Mouse (Mus musculus): ENCODE results near the gene Tgfbr2. TPM values are rescaled to one million over a fixed set of nuclear protein-coding genes. Genes with fewer than 3 reads are reported as not detected.

The Tgfbr2 gene
- polyA plus RNA-seq, 1 experiment from 2014 or later: 8.5 TPM

- Histone ChIP-seq H3K9me3 (no peaks in the 10 kb centered on the region), H3K4me3 (no peak overlapping the region), H3K36me3 (replicated peaks) (no peaks in the 10 kb centered on the region), H3K4me1 (peaks cover 4% of the 10 kb centered on the region; the same call in 1 of the 2 replicates), H3K27ac (no peak overlapping the region), H3K4me2 (no peak overlapping the region), H3K27me3 (replicated peaks) (no peaks in the 10 kb centered on the region), H3K9ac (no peak overlapping the region)
- ATAC-seq (replicated peaks): no peak
- 95% methylated on average over 6 of the region's 6 CpGs for WGBS
These were observed 34.7 kb downstream of the Tgfbr2 start for GRCm38 (mm10) chr9:116140422-116140821.

- no peak for ATAC-seq (replicated peaks)
- H3K36me3 ChIP-seq (replicated peaks): no peaks in the 10 kb centered on the region
- no peak overlapping the region for H3K9ac ChIP-seq
- H3K4me1 ChIP-seq: peaks cover 2% of the 10 kb centered on the region; the same call in 1 of the 2 replicates
- no peak overlapping the region for H3K4me3 ChIP-seq
- H3K27ac ChIP-seq: no peak overlapping the region
- H3K27me3 ChIP-seq (replicated peaks): no peaks in the 10 kb centered on the region
- H3K4me2 ChIP-seq: no peak overlapping the region
- 75% methylated on average over 7 of the region's 7 CpGs for WGBS
- H3K9me3 ChIP-seq: no peaks in the 10 kb centered on the region
These were observed 35.6 kb downstream of the Tgfbr2 start for GRCm38 (mm10) chr9:116139549-116139948.

- no peaks in the 10 kb centered on the region for H3K36me3 ChIP-seq (replicated peaks)
- no peak for ATAC-seq (replicated peaks)
- no peak overlapping the region for H3K4me3 ChIP-seq
- WGBS: 49% methylated on average over 11 of the region's 11 CpGs
- H3K4me2 ChIP-seq: no peak overlapping the region
- H3K27ac ChIP-seq: no peak overlapping the region
- H3K9me3 ChIP-seq: no peaks in the 10 kb centered on the region
- no peak overlapping the region for H3K9ac ChIP-seq
- no peaks in the 10 kb centered on the region; the same call in 1 of the 2 replicates for H3K4me1 ChIP-seq
- H3K27me3 ChIP-seq (replicated peaks): no peaks in the 10 kb centered on the region
These were observed 36.5 kb downstream of the Tgfbr2 start for GRCm38 (mm10) chr9:116138595-116139134.

- no peak overlapping the region for H3K9ac ChIP-seq
- no peaks in the 10 kb centered on the region for H3K9me3 ChIP-seq
- H3K4me2 ChIP-seq: no peak overlapping the region
- H3K4me3 ChIP-seq: no peak overlapping the region
- 86% methylated on average over 3 of the region's 3 CpGs for WGBS
- no peaks in the 10 kb centered on the region; the same call in 1 of the 2 replicates for H3K4me1 ChIP-seq
- no peaks in the 10 kb centered on the region for H3K36me3 ChIP-seq (replicated peaks)
- H3K27me3 ChIP-seq (replicated peaks): no peaks in the 10 kb centered on the region
- H3K27ac ChIP-seq: no peak overlapping the region
- no peak for ATAC-seq (replicated peaks)
These were observed 37.5 kb downstream of the Tgfbr2 start for GRCm38 (mm10) chr9:116137645-116138044.

GRCm38 (mm10) chr9:116136811-116137210, 38.3 kb downstream of the Tgfbr2 start:
- no peaks in the 10 kb centered on the region for H3K9me3 ChIP-seq
- H3K4me1 ChIP-seq: no peaks in the 10 kb centered on the region; the same call in 1 of the 2 replicates
- H3K4me3 ChIP-seq: no peak overlapping the region
- H3K36me3 ChIP-seq (replicated peaks): no peaks in the 10 kb centered on the region
- 72% methylated on average over 5 of the region's 5 CpGs for WGBS
- H3K9ac ChIP-seq: no peak overlapping the region
- H3K27ac ChIP-seq: no peak overlapping the region
- no peak overlapping the region for H3K4me2 ChIP-seq
- no peaks in the 10 kb centered on the region for H3K27me3 ChIP-seq (replicated peaks)
- no peak for ATAC-seq (replicated peaks)

- Histone ChIP-seq H3K9me3 (no peaks in the 10 kb centered on the region), H3K9ac (no peak overlapping the region), H3K36me3 (replicated peaks) (no peaks in the 10 kb centered on the region), H3K4me2 (no peak overlapping the region), H3K27me3 (replicated peaks) (no peaks in the 10 kb centered on the region), H3K4me1 (no peaks in the 10 kb centered on the region; the same call in 1 of the 2 replicates), H3K4me3 (no peak overlapping the region), H3K27ac (no peak overlapping the region)
- WGBS: 71% methylated on average over 6 of the region's 6 CpGs
- no peak for ATAC-seq (replicated peaks)
These were observed 39.0 kb downstream of the Tgfbr2 start for GRCm38 (mm10) chr9:116136146-116136545.

- Histone ChIP-seq H3K4me3 (no peak overlapping the region), H3K36me3 (replicated peaks) (no peaks in the 10 kb centered on the region), H3K27ac (no peak overlapping the region), H3K4me2 (no peak overlapping the region), H3K27me3 (replicated peaks) (no peaks in the 10 kb centered on the region), H3K4me1 (no peaks in the 10 kb centered on the region; the same call in 1 of the 2 replicates), H3K9ac (no peak overlapping the region), H3K9me3 (no peaks in the 10 kb centered on the region)
- ATAC-seq (replicated peaks): no peak
- 89% methylated on average over 2 of the region's 2 CpGs for WGBS
These were observed 40.7 kb downstream of the Tgfbr2 start for GRCm38 (mm10) chr9:116134488-116134887.

GRCm38 (mm10) chr9:116133312-116133980, 41.7 kb downstream of the Tgfbr2 start:
- Histone ChIP-seq H3K27ac (no peak overlapping the region), H3K4me2 (no peak overlapping the region), H3K9ac (no peak overlapping the region), H3K4me3 (no peak overlapping the region), H3K9me3 (no peaks in the 10 kb centered on the region), H3K27me3 (replicated peaks) (no peaks in the 10 kb centered on the region), H3K4me1 (no peaks in the 10 kb centered on the region; the same call in 1 of the 2 replicates), H3K36me3 (replicated peaks) (no peaks in the 10 kb centered on the region)
- ATAC-seq (replicated peaks): no peak
- 77% methylated on average over 6 of the region's 6 CpGs for WGBS

- H3K9me3 ChIP-seq: no peaks in the 10 kb centered on the region
- H3K4me2 ChIP-seq: no peak overlapping the region
- no peak overlapping the region for H3K4me3 ChIP-seq
- H3K9ac ChIP-seq: no peak overlapping the region
- H3K27ac ChIP-seq: no peak overlapping the region
- no peaks in the 10 kb centered on the region for H3K27me3 ChIP-seq (replicated peaks)
- H3K36me3 ChIP-seq (replicated peaks): no peaks in the 10 kb centered on the region
- ATAC-seq (replicated peaks): no peak
- 49% methylated on average over 3 of the region's 3 CpGs for WGBS
- H3K4me1 ChIP-seq: 0 out of 2 replicates have a peak, but pooled peaks cover 3% of the 10 kb centered on the region
These were observed 46.3 kb downstream of the Tgfbr2 start for GRCm38 (mm10) chr9:116128886-116129285.

GRCm38 (mm10) chr9:116128311-116128710, 46.8 kb downstream of the Tgfbr2 start:
- ATAC-seq (replicated peaks): no peak
- Histone ChIP-seq H3K4me3 (no peak overlapping the region), H3K9ac (no peak overlapping the region), H3K27me3 (replicated peaks) (no peaks in the 10 kb centered on the region), H3K27ac (no peak overlapping the region), H3K4me1 (0 out of 2 replicates have a peak, but pooled peaks cover 3% of the 10 kb centered on the region), H3K9me3 (no peaks in the 10 kb centered on the region), H3K36me3 (replicated peaks) (no peaks in the 10 kb centered on the region), H3K4me2 (no peak overlapping the region)
- 84% methylated on average over 2 of the region's 2 CpGs for WGBS

- Histone ChIP-seq H3K36me3 (replicated peaks) (no peaks in the 10 kb centered on the region), H3K4me3 (no peak overlapping the region), H3K27ac (no peak overlapping the region; the same call in 1 of the 2 replicates), H3K27me3 (replicated peaks) (no peaks in the 10 kb centered on the region), H3K9me3 (no peaks in the 10 kb centered on the region), H3K4me2 (no peak overlapping the region), H3K9ac (no peak overlapping the region), H3K4me1 (0 out of 2 replicates have a peak, but pooled peaks cover 3% of the 10 kb centered on the region)
- no peak for ATAC-seq (replicated peaks)
- WGBS: 49% methylated on average over 4 of the region's 4 CpGs
These were observed 48.7 kb downstream of the Tgfbr2 start for GRCm38 (mm10) chr9:116126494-116126893.

GRCm38 (mm10) chr9:116122969-116123589, 52.1 kb downstream of the Tgfbr2 start:
- Histone ChIP-seq H3K4me1 (0 out of 2 replicates have a peak, but pooled peaks cover 3% of the 10 kb centered on the region), H3K27me3 (replicated peaks) (no peaks in the 10 kb centered on the region), H3K9me3 (no peaks in the 10 kb centered on the region), H3K36me3 (replicated peaks) (no peaks in the 10 kb centered on the region), H3K4me2 (no peak overlapping the region), H3K4me3 (no peak overlapping the region), H3K9ac (no peak overlapping the region), H3K27ac (no peak overlapping the region)
- no peak for ATAC-seq (replicated peaks)
- 78% methylated on average over 9 of the region's 9 CpGs for WGBS
